Mouse (Mus musculus): ENCODE results near the gene Sbf1.

Sbf1 gene

GRCm38 (mm10) chr15:89282546-89282945, 32.6 kb downstream of the Sbf1 start:
- no peak for DNase-seq (ENCODE audit: low spot score)

DNA sequence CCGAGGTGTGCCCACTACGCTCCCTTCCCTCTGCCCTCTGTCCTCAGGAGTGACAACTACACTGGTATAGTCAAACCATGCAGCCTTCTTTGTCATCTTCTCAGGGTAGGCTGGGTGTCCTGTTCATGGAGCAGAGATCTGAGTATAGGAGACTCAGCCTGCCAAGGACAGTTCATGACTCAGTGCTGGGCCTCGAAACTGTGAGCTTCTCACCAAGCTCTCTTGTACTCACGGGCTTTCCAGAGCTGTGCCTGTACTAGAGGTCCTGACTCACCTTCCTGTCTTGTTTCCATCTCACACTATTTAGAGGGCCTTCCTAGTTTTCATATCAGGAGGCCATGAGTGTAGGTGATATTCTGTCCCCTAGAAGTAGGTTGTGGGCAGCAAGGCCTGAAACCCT, 37.7 kb downstream of the Sbf1 start:
- DNase-seq (ENCODE audit: low spot score) = no peak

DNA sequence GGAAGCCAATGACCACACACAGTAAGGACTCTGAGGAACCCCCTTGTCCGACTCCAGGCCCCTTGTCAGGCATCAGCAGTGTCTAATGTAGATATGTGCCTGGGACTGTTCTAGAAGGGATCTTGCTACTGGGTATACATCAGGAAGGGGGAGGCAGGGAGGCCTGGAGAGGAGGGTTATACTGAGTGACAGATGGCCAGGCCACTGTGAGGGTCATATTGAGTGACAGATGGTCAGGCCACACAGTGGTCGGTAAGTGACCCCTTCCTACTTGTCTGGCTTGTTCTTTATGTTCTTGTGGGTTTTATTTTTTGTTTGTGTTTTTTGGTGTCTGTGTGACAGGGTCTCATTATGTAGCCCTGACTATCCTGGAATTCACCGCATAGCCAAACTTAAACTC, 39.6 kb downstream of the Sbf1 start:
- DNase-seq (ENCODE audit: low spot score) = no peak

DNA sequence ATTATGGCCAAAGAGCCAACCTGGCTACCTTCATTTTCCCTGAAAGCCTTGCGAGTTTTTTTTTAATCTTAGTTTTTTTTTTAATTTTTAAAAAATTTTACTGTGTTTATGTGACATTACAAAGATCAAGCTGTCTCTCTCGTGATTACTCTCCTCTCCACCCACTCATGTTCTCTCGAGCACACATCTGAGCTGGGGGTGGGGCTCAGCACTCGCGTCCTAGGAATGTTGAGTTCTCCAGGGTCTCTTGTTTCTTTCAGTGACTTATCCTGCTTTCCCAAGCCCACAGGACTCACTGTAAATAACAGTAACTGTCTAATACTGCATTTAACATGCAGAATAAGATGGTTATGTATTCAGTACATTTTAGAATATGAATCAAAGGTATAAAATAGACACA, 50.6 kb downstream of the Sbf1 start:
- DNase-seq (ENCODE audit: low spot score) = no peak

DNA sequence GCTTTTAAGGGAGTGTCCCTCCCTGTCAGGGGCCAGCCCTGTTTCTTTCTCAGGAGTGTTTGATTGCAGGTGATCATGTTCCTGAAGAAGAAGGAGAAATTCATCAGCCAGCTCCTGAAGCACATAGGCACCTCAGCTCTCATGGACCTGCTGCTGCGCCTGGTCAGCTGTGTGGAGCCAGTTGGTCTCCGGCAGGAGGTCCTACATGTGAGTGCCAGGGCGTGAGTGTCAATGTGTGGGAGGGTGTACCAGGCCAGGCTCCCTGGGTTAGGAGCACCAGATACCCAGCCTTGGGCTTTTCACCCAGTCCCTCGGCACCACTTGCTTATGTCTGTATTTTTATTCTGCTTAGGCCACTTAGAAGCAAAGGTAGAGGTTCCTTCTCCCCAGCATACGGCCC, 56.1 kb downstream of the Sbf1 start:
- DNase-seq (ENCODE audit: low spot score) = no peak

DNA sequence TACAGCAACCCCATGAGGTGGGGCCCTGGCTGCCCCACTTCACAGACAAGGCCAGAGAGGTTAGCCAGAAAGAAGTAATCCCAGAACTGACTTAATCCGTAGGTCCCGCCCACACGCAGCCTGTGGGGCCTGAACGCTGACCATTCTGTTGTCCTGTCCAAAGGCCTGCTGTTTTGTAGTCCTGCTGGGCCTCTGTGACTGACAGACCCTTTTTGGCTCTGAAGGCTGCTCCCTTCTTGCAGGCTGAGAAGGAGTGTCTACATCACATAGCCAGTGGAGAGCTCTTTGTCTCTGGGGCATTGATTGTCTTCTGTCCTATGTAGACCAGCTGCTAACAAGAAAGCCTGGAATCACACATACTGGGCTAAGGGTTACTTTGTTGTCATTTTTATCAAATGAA, 59.8 kb downstream of the Sbf1 start:
- no peak for DNase-seq (ENCODE audit: low spot score)

DNA sequence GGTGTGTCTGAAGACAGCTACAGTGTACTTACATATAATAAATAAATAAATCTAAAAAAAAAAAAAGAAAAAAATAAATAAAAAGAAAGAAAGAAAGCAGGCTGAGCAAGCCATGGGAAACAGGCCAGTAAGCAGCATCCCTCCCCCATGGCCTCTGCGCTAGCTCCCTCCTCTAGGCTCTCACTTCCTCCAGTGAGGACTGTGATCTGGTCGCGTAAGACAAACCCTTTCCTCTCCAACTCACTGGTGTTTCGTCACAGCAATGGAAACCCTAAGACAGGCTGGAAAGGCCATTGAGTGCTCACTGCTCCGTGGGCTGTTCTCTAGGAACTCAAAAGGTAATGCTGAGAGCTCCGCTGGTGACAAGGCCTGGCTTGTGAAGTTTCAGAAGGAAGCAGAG, 66.0 kb downstream of the Sbf1 start:
- no peak for DNase-seq (ENCODE audit: low spot score)

DNA sequence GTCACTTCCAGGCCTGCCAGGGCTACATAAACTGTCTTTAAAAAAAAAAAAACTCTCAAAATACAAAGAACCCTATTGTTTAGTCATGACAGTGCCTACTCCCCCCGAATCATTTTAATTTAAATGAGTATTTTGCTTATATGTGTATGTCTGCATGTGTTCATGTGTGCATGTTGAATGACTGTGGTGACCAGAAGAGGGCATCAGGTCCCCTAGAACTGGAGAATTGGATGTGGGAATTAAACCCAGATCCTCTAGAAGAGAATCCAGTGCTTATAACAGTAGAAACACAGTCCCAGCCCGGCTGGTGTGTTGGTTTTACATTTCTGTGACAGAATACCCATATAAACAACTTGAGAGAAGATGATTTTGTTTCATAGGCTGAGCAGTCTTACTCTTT, 74.1 kb downstream of the Sbf1 start:
- DNase-seq (ENCODE audit: low spot score) = no peak

GRCm38 (mm10) chr15:89239751-89240392, 75.2 kb downstream of the Sbf1 start:
- DNase-seq (ENCODE audit: low spot score) = no peak
